Mouse (Mus musculus) forebrain, embryonic 14.5 days (tissue): ENCODE results near the gene Pex19. TPM values are rescaled to one million over a fixed set of nuclear protein-coding genes. Genes with fewer than 3 reads are reported as not detected.
A peak's percentile ranks its signal among the peaks of the same experiment; 100 is the strongest.

Experiments
- ATAC-seq: fragments of 200-750 bp; cut with Nextera tagmentation; 2 replicates; pipeline ENCODE4 v1.8.0; 2017; ENCODE audit warnings: mild to moderate bottlenecking, moderate library complexity
- DNase-seq: peaks from one replicate; pipeline ENCODE4 v3.0.0-alpha.2; 2015; ENCODE audit warnings: low spot score
- H3K27ac ChIP-seq: fragments of 300-500 bp; sonication (generic); 2 replicates; pipeline ENCODE4 v1.5.1; 2014; ENCODE audit warnings: low read depth, mild to moderate bottlenecking, control low read depth, low read length, moderate library complexity
- H3K27me3 ChIP-seq: fragments of 300-500 bp; sonication (generic); replicated peaks from 2 replicates; pipeline ENCODE4 v1.6.1; 2014; ENCODE audit warnings: low read length, control low read depth, mixed read lengths; ENCODE audit not compliant: control insufficient read depth, insufficient read depth
- H3K36me3 ChIP-seq: fragments of 300-500 bp; sonication (generic); 2 replicates; pipeline ENCODE4 v1.6.1; 2014; ENCODE audit warnings: low read length, control low read depth; ENCODE audit not compliant: control insufficient read depth, insufficient read depth
- H3K4me1 ChIP-seq: fragments of 300-500 bp; sonication (generic); 2 replicates; pipeline ENCODE4 v1.6.1; 2014; ENCODE audit warnings: antibody characterized with exemption, low read length, control low read depth; ENCODE audit not compliant: control insufficient read depth, insufficient read depth
- H3K4me2 ChIP-seq: fragments of 300-500 bp; sonication (generic); 2 replicates; pipeline ENCODE4 v1.6.1; 2014; ENCODE audit warnings: mild to moderate bottlenecking, control low read depth, low read length
- H3K4me3 ChIP-seq: fragments of 300-500 bp; sonication (generic); 2 replicates; pipeline ENCODE4 v1.5.1; 2014; ENCODE audit warnings: low read depth, low read length, control low read depth
- H3K9ac ChIP-seq: fragments of 300-500 bp; sonication (generic); 2 replicates; pipeline ENCODE4 v1.6.1; 2014; ENCODE audit warnings: mild to moderate bottlenecking, low read length, control low read depth, moderate library complexity
- H3K9me3 ChIP-seq: fragments of 300-500 bp; sonication (generic); replicated peaks from 2 replicates; pipeline ENCODE4 v1.6.1; 2016; ENCODE audit warnings: low read length, control low read depth, mixed read lengths; ENCODE audit not compliant: control insufficient read depth
- WGBS: fragments of 180-500 bp; shearing (Covaris S2); extraction: QIAGEN DNeasy Blood & Tissue Kit; methylation state at CpG from one replicate; pipeline ENCODE4 v1.1.7; 2014; 5-methylcytosine and 5-hydroxymethylcytosine counted together
- polyA plus RNA-seq: library from polyadenylated mRNA; unstranded; fragments of >200 nt; fragmentation: Nextera tagmentation; extraction: Ambion mirVana; gene quantifications from 2 replicates; pipeline ENCODE4 v1.2.1, GENCODE M21; 2014

The Pex19 gene
- polyA plus RNA-seq, 1 experiment from 2014 or later, result 159 TPM

DNA sequence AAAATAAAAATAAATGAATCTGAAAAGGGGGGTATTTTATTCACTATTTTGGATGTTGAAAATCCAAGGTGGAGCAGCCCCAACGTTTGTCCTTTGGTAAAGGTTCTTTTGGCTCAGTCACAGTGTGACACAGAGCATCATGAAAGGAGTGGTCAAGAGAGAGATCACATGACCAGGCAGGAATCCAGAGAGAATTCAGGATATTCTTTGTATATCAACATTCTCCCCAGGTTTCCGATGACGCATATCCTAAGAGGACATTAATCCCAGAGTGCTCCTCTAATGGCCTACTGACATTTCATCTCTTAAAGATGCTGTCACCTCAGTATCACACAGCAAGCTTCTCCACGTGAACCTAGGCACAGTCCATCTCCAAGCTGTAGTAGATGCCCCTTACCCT, 22.9 kb upstream of the Pex19 start:
- H3K27me3 ChIP-seq, result no peaks in the 10 kb centered on the region
- no peak overlapping the region for H3K4me3 ChIP-seq
- no peaks in the 10 kb centered on the region for H3K9me3 ChIP-seq
- H3K4me2 ChIP-seq, result no peak overlapping the region
- H3K9ac ChIP-seq, result no peak overlapping the region
- peaks cover 92% of the 10 kb centered on the region for H3K36me3 ChIP-seq
- DNase-seq (no peak), ATAC-seq (no peak)
- no peaks in the 10 kb centered on the region for H3K4me1 ChIP-seq
- 93% methylated on average over 4 of the region's 4 CpGs for WGBS
- no peak overlapping the region for H3K27ac ChIP-seq

DNA sequence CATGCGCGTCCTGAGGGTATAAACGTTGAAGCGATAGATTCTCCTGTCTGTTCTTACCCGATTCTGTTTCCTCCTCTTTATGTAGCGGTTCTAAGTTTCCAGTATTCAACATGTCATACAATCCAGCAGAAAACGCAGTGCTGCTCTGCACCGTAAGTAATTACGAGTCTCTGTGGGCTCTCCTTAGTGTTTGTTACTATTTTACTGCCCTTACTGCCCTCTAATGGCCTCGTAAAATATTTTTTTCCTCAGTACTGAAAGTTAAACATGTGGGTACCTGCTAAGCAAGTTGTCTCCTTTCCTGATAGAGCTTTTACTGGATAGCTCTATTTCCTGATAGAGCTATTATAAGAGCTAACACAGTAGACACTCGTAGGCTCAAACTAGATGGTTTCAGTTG, 21.5 kb upstream of the Pex19 start:
- Histone ChIP-seq H3K9ac (no peak overlapping the region), H3K4me2 (no peak overlapping the region), H3K4me3 (no peak overlapping the region), H3K27me3 (no peaks in the 10 kb centered on the region), H3K36me3 (peaks cover 95% of the 10 kb centered on the region), H3K9me3 (no peaks in the 10 kb centered on the region), H3K27ac (no peak overlapping the region), H3K4me1 (no peaks in the 10 kb centered on the region)
- ATAC-seq, result no peak
- 82% methylated on average over 11 of the region's 11 CpGs for WGBS
- DNase-seq, result peak; percentile 22

DNA sequence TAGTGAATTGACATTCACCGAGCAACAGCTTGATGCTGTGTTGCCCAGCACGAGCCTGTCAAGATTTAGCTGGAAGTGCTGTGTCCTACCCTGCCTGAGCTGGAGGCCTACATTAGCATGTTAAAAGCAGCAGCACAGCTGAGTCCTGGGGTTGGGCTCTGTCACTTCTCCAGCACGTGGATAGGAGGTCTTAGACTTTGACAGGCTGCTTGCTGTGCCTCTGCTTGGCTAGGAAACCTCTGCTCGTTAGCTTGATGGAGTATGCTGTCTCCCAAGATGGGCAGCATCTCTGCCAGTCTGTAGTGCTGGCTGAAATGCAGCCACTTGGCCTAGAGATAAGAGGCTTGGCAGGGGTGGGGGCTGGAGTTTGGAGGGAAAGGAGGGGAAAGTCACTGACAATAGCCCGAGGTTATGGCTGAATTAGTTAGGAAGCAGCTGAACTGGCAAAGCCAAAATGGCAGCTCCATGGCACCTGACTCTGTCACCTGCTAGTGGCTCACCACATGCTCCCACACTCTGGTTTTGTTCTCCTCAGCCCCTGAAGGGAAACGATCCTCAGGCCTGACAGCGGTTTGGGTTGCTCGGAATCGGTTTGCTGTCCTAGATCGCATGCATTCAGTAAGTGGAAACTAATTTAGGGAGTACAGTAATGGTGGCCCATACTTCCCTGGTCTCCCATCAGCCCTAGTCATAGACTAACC, 18.6 kb upstream of the Pex19 start:
- no peaks in the 10 kb centered on the region for H3K9me3 ChIP-seq
- H3K27me3 ChIP-seq, result no peaks in the 10 kb centered on the region
- H3K27ac ChIP-seq, result no peak overlapping the region
- 68% methylated on average over 10 of the region's 10 CpGs for WGBS
- no peak overlapping the region for H3K9ac ChIP-seq
- ATAC-seq (no peak), DNase-seq (peak; percentile 25)
- H3K4me1 ChIP-seq, result no peaks in the 10 kb centered on the region
- no peak overlapping the region for H3K4me3 ChIP-seq
- H3K36me3 ChIP-seq, result peaks cover 97% of the 10 kb centered on the region
- no peak overlapping the region for H3K4me2 ChIP-seq

DNA sequence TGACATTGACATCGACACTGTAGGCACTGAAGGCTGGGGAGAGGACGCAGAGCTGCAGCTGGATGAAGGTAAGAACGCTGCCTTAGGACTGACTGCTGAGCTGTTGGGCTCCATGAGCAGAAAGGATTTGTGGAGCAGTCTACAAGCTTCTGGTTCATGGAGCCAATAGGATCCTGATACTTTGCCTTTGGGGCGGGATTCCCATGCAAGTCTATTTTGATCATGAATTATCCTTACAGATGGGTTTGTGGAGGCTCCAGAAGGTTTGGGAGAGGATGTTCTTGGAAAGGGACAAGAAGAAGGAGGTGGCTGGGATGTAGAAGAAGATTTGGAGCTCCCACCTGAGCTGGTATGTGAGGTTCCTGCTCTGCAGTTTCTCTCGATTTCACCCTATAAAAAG, 9.6 kb upstream of the Pex19 start:
- no peak for ATAC-seq
- Histone ChIP-seq H3K27me3 (no peaks in the 10 kb centered on the region), H3K4me1 (no peaks in the 10 kb centered on the region), H3K4me2 (no peak overlapping the region), H3K27ac (no peak overlapping the region), H3K9me3 (no peaks in the 10 kb centered on the region), H3K4me3 (no peak overlapping the region), H3K36me3 (peaks cover 99% of the 10 kb centered on the region), H3K9ac (no peak overlapping the region)
- WGBS, result 95% methylated on average over 5 of the region's 5 CpGs
- no peak for DNase-seq

DNA sequence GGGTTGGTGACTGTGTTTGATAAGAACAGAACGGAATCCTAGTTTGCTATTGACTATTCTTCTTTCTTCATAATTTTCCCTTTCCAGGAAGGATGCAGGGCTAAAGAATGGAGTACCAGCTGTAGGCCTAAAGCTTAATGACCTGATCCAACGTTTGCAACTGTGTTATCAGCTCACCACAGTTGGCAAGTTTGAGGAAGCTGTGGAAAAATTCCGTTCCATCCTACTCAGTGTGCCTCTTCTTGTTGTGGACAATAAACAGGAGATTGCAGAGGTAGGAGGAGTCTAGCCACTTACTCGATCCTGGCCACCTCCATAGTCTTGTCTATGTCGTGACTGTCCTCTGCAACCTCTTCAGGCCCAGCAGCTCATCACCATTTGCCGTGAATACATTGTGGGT, 7.5 kb upstream of the Pex19 start:
- Histone ChIP-seq H3K9me3 (no peaks in the 10 kb centered on the region), H3K4me1 (no peaks in the 10 kb centered on the region), H3K4me3 (no peak overlapping the region), H3K27me3 (no peaks in the 10 kb centered on the region), H3K27ac (no peak overlapping the region), H3K4me2 (no peak overlapping the region), H3K9ac (no peak overlapping the region), H3K36me3 (peaks cover 98% of the 10 kb centered on the region)
- DNase-seq, result no peak
- ATAC-seq, result no peak
- WGBS, result 88% methylated on average over 6 of the region's 6 CpGs

DNA sequence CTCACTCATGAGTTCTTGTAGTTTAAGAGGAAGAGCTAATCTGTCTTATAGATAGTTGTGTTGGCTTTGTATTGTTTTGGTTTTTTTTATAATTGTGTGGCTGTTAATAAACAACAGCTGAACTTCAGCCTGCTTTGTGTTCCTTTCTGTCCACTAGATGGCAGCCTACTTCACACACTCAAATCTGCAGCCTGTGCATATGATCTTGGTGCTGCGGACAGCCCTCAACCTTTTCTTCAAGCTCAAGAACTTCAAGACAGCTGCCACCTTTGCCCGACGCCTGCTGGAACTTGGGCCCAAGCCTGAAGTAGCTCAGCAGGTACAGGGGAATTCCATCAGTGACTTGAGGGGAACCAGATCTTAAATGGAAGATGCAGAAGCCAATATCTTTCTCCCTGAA, 6.8 kb upstream of the Pex19 start:
- Histone ChIP-seq H3K9ac (no peak overlapping the region), H3K27ac (no peak overlapping the region), H3K27me3 (no peaks in the 10 kb centered on the region), H3K4me3 (no peak overlapping the region), H3K9me3 (no peaks in the 10 kb centered on the region), H3K4me2 (no peak overlapping the region), H3K36me3 (peaks cover 91% of the 10 kb centered on the region), H3K4me1 (no peaks in the 10 kb centered on the region)
- DNase-seq (peak; percentile 84), ATAC-seq (peak; percentile 68)
- WGBS, result 35% methylated on average over 3 of the region's 3 CpGs

DNA sequence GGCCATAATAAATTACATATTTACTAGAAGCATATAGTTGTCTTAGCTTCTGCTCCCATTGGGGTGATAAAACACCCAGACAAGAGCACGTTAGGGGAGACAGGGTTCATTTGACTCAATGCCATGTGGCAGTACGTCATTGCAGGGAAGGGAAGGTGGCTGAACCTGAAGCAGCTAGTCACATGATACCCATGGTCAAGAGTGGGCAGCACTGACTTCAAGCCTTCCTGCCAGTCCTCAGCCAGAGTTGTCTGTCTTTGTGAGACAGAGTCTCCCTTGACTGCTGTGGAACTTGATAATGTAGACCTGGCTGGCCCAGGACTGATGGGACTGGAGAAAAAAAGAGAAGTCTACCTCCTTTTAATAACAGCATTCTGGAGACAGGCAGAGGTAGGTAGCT, 3.9 kb upstream of the Pex19 start:
- no peak for ATAC-seq
- DNase-seq, result no peak
- peaks cover 62% of the 10 kb centered on the region for H3K36me3 ChIP-seq

DNA sequence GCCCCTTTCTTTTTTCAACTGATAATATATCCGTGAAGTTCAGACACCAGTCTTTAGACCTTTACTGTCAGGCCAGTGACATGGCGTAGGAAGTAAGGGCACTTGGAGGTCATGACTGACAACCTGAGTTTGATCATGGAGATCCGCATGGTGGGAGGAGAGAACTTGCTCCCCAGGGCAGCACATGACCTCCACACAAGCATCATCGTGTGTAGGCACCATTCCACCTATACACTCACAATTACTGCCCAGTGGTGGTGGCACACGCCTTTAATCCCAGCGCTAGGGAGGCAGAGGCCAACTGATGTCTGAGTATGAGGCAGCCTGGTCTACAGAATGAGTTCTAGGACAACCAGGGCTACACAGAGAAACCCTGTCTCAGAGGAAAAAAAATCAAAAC, 2.0 kb upstream of the Pex19 start:
- ATAC-seq (no peak), DNase-seq (no peak)
- peaks cover 54% of the 10 kb centered on the region for H3K36me3 ChIP-seq
- H3K9ac ChIP-seq, result no peak overlapping the region
- no peak overlapping the region for H3K4me2 ChIP-seq
- no peak overlapping the region for H3K4me3 ChIP-seq
- H3K27ac ChIP-seq, result no peak overlapping the region
- no peaks in the 10 kb centered on the region for H3K9me3 ChIP-seq
- no peaks in the 10 kb centered on the region for H3K27me3 ChIP-seq
- H3K4me1 ChIP-seq, result peaks cover 8% of the 10 kb centered on the region
- WGBS, result 84% methylated on average over 6 of the region's 6 CpGs

More for the DNA sequence above, 3.9 kb upstream of the Pex19 start:
- 81% methylated on average over 2 of the region's 2 CpGs for WGBS
- peaks cover 7% of the 10 kb centered on the region for H3K4me1 ChIP-seq
- no peaks in the 10 kb centered on the region for H3K27me3 ChIP-seq
- H3K9ac ChIP-seq, result no peak overlapping the region
- no peak overlapping the region for H3K4me2 ChIP-seq
- H3K27ac ChIP-seq, result no peak overlapping the region
- H3K9me3 ChIP-seq, result no peaks in the 10 kb centered on the region
- no peak overlapping the region for H3K4me3 ChIP-seq

DNA sequence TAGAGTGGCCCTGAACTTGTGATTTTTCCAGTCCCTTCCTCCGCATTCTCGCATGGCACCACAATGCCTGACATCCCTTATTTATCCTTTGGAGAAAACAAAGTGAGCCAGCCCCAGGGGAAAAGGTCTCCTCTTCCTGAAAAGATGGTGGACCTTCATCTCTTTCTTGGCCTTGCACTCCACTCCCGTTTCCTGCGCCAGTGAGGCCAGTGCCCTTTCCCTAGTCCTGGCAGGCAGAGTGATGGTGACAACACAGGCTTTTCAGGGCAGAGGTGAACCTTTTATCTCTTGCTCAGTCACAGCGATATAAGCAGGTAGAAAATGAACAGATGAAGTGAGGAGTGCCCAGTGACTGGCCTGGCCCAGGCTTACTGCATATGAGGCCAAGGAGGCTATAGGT, 932 bp downstream of the Pex19 start:
- no peak overlapping the region for H3K27ac ChIP-seq
- peak overlapping the region; percentile 75 for H3K4me2 ChIP-seq
- no peak for ATAC-seq
- no peak for DNase-seq
- peak overlapping the region; percentile 84 for H3K9ac ChIP-seq
- no peaks in the 10 kb centered on the region for H3K27me3 ChIP-seq
- peaks cover 8% of the 10 kb centered on the region for H3K4me1 ChIP-seq
- no peaks in the 10 kb centered on the region for H3K9me3 ChIP-seq
- peak overlapping the region; percentile 71 for H3K4me3 ChIP-seq
- 59% methylated on average over 5 of the region's 5 CpGs for WGBS
- H3K36me3 ChIP-seq, result peaks cover 53% of the 10 kb centered on the region
